Mouse (Mus musculus) liver, adult 2 months (tissue): Measurements from ENCODE around the gene Pdlim5. TPM values are rescaled to one million over a fixed set of nuclear protein-coding genes. Genes with fewer than 3 reads are reported as not detected.

Experiments used
- DNase-seq: peaks from one replicate; pipeline ENCODE4 v3.0.0-alpha.2; 2011; ENCODE audit warnings: low read depth, low spot score; ENCODE audit errors: extremely low read depth
- H3K27ac ChIP-seq: fragments of 200-500 bp; replicated peaks from 2 replicates; pipeline ENCODE4 v1.5.1; 2012; ENCODE audit warnings: low read depth, mild to moderate bottlenecking, control low read depth, inconsistent platforms, low read length; ENCODE audit not compliant: insufficient read depth
- H3K27me3 ChIP-seq: fragments of 200-500 bp; 2 replicates; pipeline ENCODE4 v1.6.1; 2012; ENCODE audit warnings: mild to moderate bottlenecking, moderate library complexity, low read length, inconsistent platforms; ENCODE audit not compliant: control insufficient read depth, insufficient read depth
- H3K36me3 ChIP-seq: fragments of 200-500 bp; 2 replicates; pipeline ENCODE4 v1.6.1; 2012; ENCODE audit warnings: low read length, inconsistent platforms; ENCODE audit not compliant: control insufficient read depth, insufficient read depth
- H3K4me1 ChIP-seq: fragments of 200-500 bp; 2 replicates; pipeline ENCODE4 v1.6.1; 2011; ENCODE audit warnings: low read length; ENCODE audit not compliant: control insufficient read depth, insufficient read depth
- H3K4me3 ChIP-seq: fragments of 200-500 bp; 2 replicates; pipeline ENCODE4 v1.5.1; 2011; ENCODE audit warnings: low read depth, mild to moderate bottlenecking, control low read depth, low read length, moderate library complexity; ENCODE audit not compliant: insufficient read depth
- H3K79me2 ChIP-seq: fragments of 200-500 bp; 2 replicates; pipeline ENCODE4 v1.6.1; 2012; ENCODE audit warnings: inconsistent platforms, mild to moderate bottlenecking, low read length, moderate library complexity; ENCODE audit not compliant: control insufficient read depth, insufficient read depth
- H3K9ac ChIP-seq: fragments of 200-500 bp; 2 replicates; pipeline ENCODE4 v1.6.1; 2012; ENCODE audit warnings: low read depth, mild to moderate bottlenecking, control low read depth, inconsistent platforms, low read length
- CTCF ChIP-seq: fragments of 200-500 bp; IDR thresholded peaks from 2 replicates; pipeline ENCODE4 v1.5.1; 2011; ENCODE audit warnings: low read depth, low read length, control low read depth
- POLR2A ChIP-seq: fragments of 200-500 bp; IDR thresholded peaks from 2 replicates; pipeline ENCODE4 v1.6.1; 2011; ENCODE audit warnings: low read length, control low read depth; ENCODE audit not compliant: insufficient read depth; ENCODE audit errors: extremely low read depth
- WGBS: fragments of 180-500 bp; shearing (Covaris S2); methylation state at CpG from one replicate; pipeline ENCODE4 v1.1.7; 2018; 5-methylcytosine and 5-hydroxymethylcytosine counted together
- polyA plus RNA-seq: library from polyadenylated mRNA; depleted of rRNA; stranded (reverse); fragments of >200 nt; gene quantifications from 2 replicates; pipeline ENCODE4 v1.2.3, GENCODE M21; 2012
- total RNA-seq: library from RNA; depleted of rRNA; stranded (reverse); fragments of >200 nt; gene quantifications from 2 replicates; pipeline ENCODE4 v1.2.3, GENCODE M21; 2014

The Pdlim5 gene
- total and polyA plus RNA-seq, 2 experiments, result 31.4 to 45.8 TPM

GRCm38 (mm10) chr3:142334496-142334895, 61.0 kb downstream of the Pdlim5 start:
- Histone ChIP-seq H3K27me3 (no peaks in the 10 kb centered on the region), H3K4me1 (peaks cover 4% of the 10 kb centered on the region), H3K27ac (no peak overlapping the region), H3K9ac (no peak overlapping the region), H3K36me3 (0 out of 2 replicates have a peak, but pooled peaks cover 1% of the 10 kb centered on the region), H3K79me2 (peaks cover 16% of the 10 kb centered on the region; the same call in 1 of the 2 replicates), H3K4me3 (no peak overlapping the region)
- no peak for DNase-seq
- TF ChIP-seq CTCF, result no peak
- no peak for TF ChIP-seq POLR2A
- WGBS, result 84% methylated on average over 3 of the region's 3 CpGs

- Histone ChIP-seq H3K36me3 (0 out of 2 replicates have a peak, but pooled peaks cover 1% of the 10 kb centered on the region), H3K4me3 (no peak overlapping the region), H3K27me3 (no peaks in the 10 kb centered on the region), H3K9ac (no peak overlapping the region), H3K79me2 (peaks cover 13% of the 10 kb centered on the region; the same call in 1 of the 2 replicates), H3K27ac (no peak overlapping the region), H3K4me1 (no peaks in the 10 kb centered on the region; the same call in 1 of the 2 replicates)
- DNase-seq, result no peak
- WGBS, result 98% methylated on average over 1 of the region's 1 CpGs
- TF ChIP-seq POLR2A, result no peak
- TF ChIP-seq CTCF, result no peak
Observed at GRCm38 (mm10) chr3:142333458-142333857, 62.0 kb downstream of the Pdlim5 start.

- no peak overlapping the region for H3K27ac ChIP-seq
- peaks cover 12% of the 10 kb centered on the region; the same call in 1 of the 2 replicates for H3K79me2 ChIP-seq
- no peaks in the 10 kb centered on the region for H3K36me3 ChIP-seq
- H3K4me1 ChIP-seq, result no peaks in the 10 kb centered on the region; the same call in 1 of the 2 replicates
- H3K27me3 ChIP-seq, result no peaks in the 10 kb centered on the region
- 40% methylated on average over 4 of the region's 4 CpGs for WGBS
- DNase-seq, result no peak
- H3K9ac ChIP-seq, result no peak overlapping the region
- no peak overlapping the region for H3K4me3 ChIP-seq
- TF ChIP-seq POLR2A (no peak), CTCF (no peak)
Observed at GRCm38 (mm10) chr3:142332716-142333115, 62.8 kb downstream of the Pdlim5 start.

GRCm38 (mm10) chr3:142331872-142332554, 63.5 kb downstream of the Pdlim5 start:
- WGBS, result 84% methylated on average over 4 of the region's 4 CpGs

GRCm38 (mm10) chr3:142330425-142330824, 65.1 kb downstream of the Pdlim5 start:
- 78% methylated on average over 3 of the region's 3 CpGs for WGBS
- no peaks in the 10 kb centered on the region; the same call in 1 of the 2 replicates for H3K4me1 ChIP-seq
- TF ChIP-seq CTCF (no peak), POLR2A (no peak)
- DNase-seq, result no peak
- H3K4me3 ChIP-seq, result no peak overlapping the region
- H3K27me3 ChIP-seq, result no peaks in the 10 kb centered on the region
- peaks cover 12% of the 10 kb centered on the region; the same call in 1 of the 2 replicates for H3K79me2 ChIP-seq
- H3K36me3 ChIP-seq, result no peaks in the 10 kb centered on the region
- H3K9ac ChIP-seq, result no peak overlapping the region
- no peak overlapping the region for H3K27ac ChIP-seq

More at GRCm38 (mm10) chr3:142331872-142332554, 63.5 kb downstream of the Pdlim5 start:
- no peak overlapping the region for H3K27ac ChIP-seq
- no peaks in the 10 kb centered on the region; the same call in 1 of the 2 replicates for H3K4me1 ChIP-seq
- H3K79me2 ChIP-seq, result peaks cover 9% of the 10 kb centered on the region; the same call in 1 of the 2 replicates
- H3K9ac ChIP-seq, result no peak overlapping the region
- H3K36me3 ChIP-seq, result no peaks in the 10 kb centered on the region
- H3K27me3 ChIP-seq, result no peaks in the 10 kb centered on the region
- DNase-seq, result no peak
- TF ChIP-seq POLR2A (no peak), CTCF (no peak)
- no peak overlapping the region for H3K4me3 ChIP-seq

GRCm38 (mm10) chr3:142323592-142323991, 71.9 kb downstream of the Pdlim5 start:
- H3K36me3 ChIP-seq, result no peaks in the 10 kb centered on the region
- peaks cover 3% of the 10 kb centered on the region; the same call in 1 of the 2 replicates for H3K4me1 ChIP-seq
- peaks cover 9% of the 10 kb centered on the region; the same call in 1 of the 2 replicates for H3K79me2 ChIP-seq
- no peak for DNase-seq
- 62% methylated on average over 6 of the region's 6 CpGs for WGBS
- no peak overlapping the region for H3K27ac ChIP-seq
- H3K9ac ChIP-seq, result no peak overlapping the region
- H3K27me3 ChIP-seq, result no peaks in the 10 kb centered on the region
- TF ChIP-seq CTCF, result no peak
- no peak for TF ChIP-seq POLR2A
- H3K4me3 ChIP-seq, result no peak overlapping the region
